Mouse (Mus musculus): Measurements from ENCODE around the gene Padi4. TPM values are rescaled to one million over a fixed set of nuclear protein-coding genes. Genes with fewer than 3 reads are reported as not detected.

Gene Padi4
- polyA plus RNA-seq, 1 experiment: 2.2 TPM

- TF ChIP-seq CTCF (IDR thresholded peaks at IDR 0.05; ENCODE audit: low read depth, low read length): no peak
- TF ChIP-seq EP300 (IDR thresholded peaks at IDR 0.05; ENCODE audit: insufficient read depth, low read depth, low read length): no peak
- TF ChIP-seq POLR2A (IDR thresholded peaks at IDR 0.05; ENCODE audit: insufficient read depth, low read length): no peak
- Histone ChIP-seq H3K36me3 (ENCODE audit: control insufficient read depth, insufficient read depth, low read length, poor library complexity, severe bottlenecking) (no peaks in the 10 kb centered on the region), H3K27me3 (ENCODE audit: control insufficient read depth, insufficient read depth, low read length, poor library complexity, severe bottlenecking) (no peaks in the 10 kb centered on the region), H3K9ac (ENCODE audit: low read depth, poor library complexity, severe bottlenecking) (no peak overlapping the region), H3K27ac (ENCODE audit: insufficient read depth, low read length) (no peak overlapping the region), H3K9me3 (replicated peaks; ENCODE audit: control insufficient read depth, insufficient read depth, low read length, poor library complexity, severe bottlenecking) (no peaks in the 10 kb centered on the region), H3K4me3 (ENCODE audit: low read depth, low read length) (no peak overlapping the region), H3K4me1 (ENCODE audit: control insufficient read depth, insufficient read depth, low read length) (no peaks in the 10 kb centered on the region)
These were observed 18.5 kb upstream of the Padi4 start for GRCm38 (mm10) chr4:140792584-140792983.

GRCm38 (mm10) chr4:140791071-140791470 is 17.0 kb upstream of the Padi4 start:
- TF ChIP-seq EP300 (IDR thresholded peaks at IDR 0.05; ENCODE audit: insufficient read depth, low read depth, low read length) (no peak), CTCF (IDR thresholded peaks at IDR 0.05; ENCODE audit: low read depth, low read length) (no peak), POLR2A (IDR thresholded peaks at IDR 0.05; ENCODE audit: insufficient read depth, low read length) (no peak)
- H3K4me1 ChIP-seq (ENCODE audit: control insufficient read depth, insufficient read depth, low read length): no peaks in the 10 kb centered on the region
- no peak overlapping the region for H3K9ac ChIP-seq (ENCODE audit: low read depth, poor library complexity, severe bottlenecking)
- no peaks in the 10 kb centered on the region for H3K36me3 ChIP-seq (ENCODE audit: control insufficient read depth, insufficient read depth, low read length, poor library complexity, severe bottlenecking)
- H3K27ac ChIP-seq (ENCODE audit: insufficient read depth, low read length): no peak overlapping the region
- H3K4me3 ChIP-seq (ENCODE audit: low read depth, low read length): no peak overlapping the region
- H3K27me3 ChIP-seq (ENCODE audit: control insufficient read depth, insufficient read depth, low read length, poor library complexity, severe bottlenecking): no peaks in the 10 kb centered on the region
- no peaks in the 10 kb centered on the region for H3K9me3 ChIP-seq (replicated peaks; ENCODE audit: control insufficient read depth, insufficient read depth, low read length, poor library complexity, severe bottlenecking)

- H3K4me3 ChIP-seq (ENCODE audit: low read depth, low read length): no peak overlapping the region
- H3K27me3 ChIP-seq (ENCODE audit: control insufficient read depth, insufficient read depth, low read length, poor library complexity, severe bottlenecking): no peaks in the 10 kb centered on the region
- H3K9me3 ChIP-seq (replicated peaks; ENCODE audit: control insufficient read depth, insufficient read depth, low read length, poor library complexity, severe bottlenecking): no peaks in the 10 kb centered on the region
- TF ChIP-seq EP300 (IDR thresholded peaks at IDR 0.05; ENCODE audit: insufficient read depth, low read depth, low read length) (no peak), CTCF (IDR thresholded peaks at IDR 0.05; ENCODE audit: low read depth, low read length) (no peak), POLR2A (IDR thresholded peaks at IDR 0.05; ENCODE audit: insufficient read depth, low read length) (no peak)
- no peak overlapping the region for H3K27ac ChIP-seq (ENCODE audit: insufficient read depth, low read length)
- no peaks in the 10 kb centered on the region for H3K4me1 ChIP-seq (ENCODE audit: control insufficient read depth, insufficient read depth, low read length)
- H3K36me3 ChIP-seq (ENCODE audit: control insufficient read depth, insufficient read depth, low read length, poor library complexity, severe bottlenecking): no peaks in the 10 kb centered on the region
- no peak overlapping the region for H3K9ac ChIP-seq (ENCODE audit: low read depth, poor library complexity, severe bottlenecking)
These were observed 15.9 kb upstream of the Padi4 start for GRCm38 (mm10) chr4:140789983-140790382.

GRCm38 (mm10) chr4:140788983-140789382 is 14.9 kb upstream of the Padi4 start:
- H3K9ac ChIP-seq (ENCODE audit: low read depth, poor library complexity, severe bottlenecking): peak overlapping the region; percentile 5; the same call in 1 of the 2 replicates
- no peaks in the 10 kb centered on the region for H3K27me3 ChIP-seq (ENCODE audit: control insufficient read depth, insufficient read depth, low read length, poor library complexity, severe bottlenecking)
- H3K4me1 ChIP-seq (ENCODE audit: control insufficient read depth, insufficient read depth, low read length): no peaks in the 10 kb centered on the region
- no peak overlapping the region for H3K4me3 ChIP-seq (ENCODE audit: low read depth, low read length)
- TF ChIP-seq POLR2A (IDR thresholded peaks at IDR 0.05; ENCODE audit: insufficient read depth, low read length): no peak
- TF ChIP-seq CTCF (IDR thresholded peaks at IDR 0.05; ENCODE audit: low read depth, low read length): peak; percentile 92
- no peaks in the 10 kb centered on the region for H3K9me3 ChIP-seq (replicated peaks; ENCODE audit: control insufficient read depth, insufficient read depth, low read length, poor library complexity, severe bottlenecking)
- no peaks in the 10 kb centered on the region for H3K36me3 ChIP-seq (ENCODE audit: control insufficient read depth, insufficient read depth, low read length, poor library complexity, severe bottlenecking)
- H3K27ac ChIP-seq (ENCODE audit: insufficient read depth, low read length): no peak overlapping the region

- no peaks in the 10 kb centered on the region for H3K36me3 ChIP-seq (ENCODE audit: control insufficient read depth, insufficient read depth, low read length, poor library complexity, severe bottlenecking)
- no peak overlapping the region for H3K4me3 ChIP-seq (ENCODE audit: low read depth, low read length)
- H3K9me3 ChIP-seq (replicated peaks; ENCODE audit: control insufficient read depth, insufficient read depth, low read length, poor library complexity, severe bottlenecking): no peaks in the 10 kb centered on the region
- H3K27me3 ChIP-seq (ENCODE audit: control insufficient read depth, insufficient read depth, low read length, poor library complexity, severe bottlenecking): no peaks in the 10 kb centered on the region
- no peaks in the 10 kb centered on the region for H3K4me1 ChIP-seq (ENCODE audit: control insufficient read depth, insufficient read depth, low read length)
- no peak for TF ChIP-seq POLR2A (IDR thresholded peaks at IDR 0.05; ENCODE audit: insufficient read depth, low read length)
- no peak for TF ChIP-seq EP300 (IDR thresholded peaks at IDR 0.05; ENCODE audit: insufficient read depth, low read depth, low read length)
- TF ChIP-seq CTCF (IDR thresholded peaks at IDR 0.05; ENCODE audit: low read depth, low read length): no peak
- no peak overlapping the region for H3K27ac ChIP-seq (ENCODE audit: insufficient read depth, low read length)
- H3K9ac ChIP-seq (ENCODE audit: low read depth, poor library complexity, severe bottlenecking): peak overlapping the region; percentile 5; the same call in 1 of the 2 replicates
These were observed 14.2 kb upstream of the Padi4 start for GRCm38 (mm10) chr4:140788264-140788663.

GRCm38 (mm10) chr4:140787414-140787813 is 13.4 kb upstream of the Padi4 start:
- no peaks in the 10 kb centered on the region for H3K36me3 ChIP-seq (ENCODE audit: control insufficient read depth, insufficient read depth, low read length, poor library complexity, severe bottlenecking)
- H3K27ac ChIP-seq (ENCODE audit: insufficient read depth, low read length): no peak overlapping the region
- no peak overlapping the region for H3K4me3 ChIP-seq (ENCODE audit: low read depth, low read length)
- no peaks in the 10 kb centered on the region for H3K9me3 ChIP-seq (replicated peaks; ENCODE audit: control insufficient read depth, insufficient read depth, low read length, poor library complexity, severe bottlenecking)
- H3K9ac ChIP-seq (ENCODE audit: low read depth, poor library complexity, severe bottlenecking): no peak overlapping the region
- H3K4me1 ChIP-seq (ENCODE audit: control insufficient read depth, insufficient read depth, low read length): no peaks in the 10 kb centered on the region
- H3K27me3 ChIP-seq (ENCODE audit: control insufficient read depth, insufficient read depth, low read length, poor library complexity, severe bottlenecking): no peaks in the 10 kb centered on the region
- TF ChIP-seq CTCF (IDR thresholded peaks at IDR 0.05; ENCODE audit: low read depth, low read length): no peak
- TF ChIP-seq EP300 (IDR thresholded peaks at IDR 0.05; ENCODE audit: insufficient read depth, low read depth, low read length): no peak
- TF ChIP-seq POLR2A (IDR thresholded peaks at IDR 0.05; ENCODE audit: insufficient read depth, low read length): no peak
